Mouse (Mus musculus) neural tube, embryonic 13.5 days (tissue): ENCODE results near the gene Stx11. TPM values are rescaled to one million over a fixed set of nuclear protein-coding genes. Genes with fewer than 3 reads are reported as not detected.

Experiments used
- ATAC-seq: fragments of 200-750 bp; cut with Nextera tagmentation; 2 replicates; pipeline ENCODE4 v1.8.0; 2017; ENCODE audit warnings: low read depth, mild to moderate bottlenecking, moderate TSS enrichment, moderate library complexity
- H3K27ac ChIP-seq: fragments of 300-500 bp; sonication (generic); replicated peaks from 2 replicates; pipeline ENCODE4 v1.5.1; 2015; ENCODE audit warnings: moderate library complexity, mild to moderate bottlenecking, inconsistent platforms
- H3K27me3 ChIP-seq: fragments of 300-500 bp; sonication (generic); 2 replicates; pipeline ENCODE4 v1.6.1; 2015; ENCODE audit warnings: mild to moderate bottlenecking, inconsistent platforms
- H3K36me3 ChIP-seq: fragments of 300-500 bp; sonication (generic); 2 replicates; pipeline ENCODE4 v1.6.1; 2015; ENCODE audit warnings: mild to moderate bottlenecking, inconsistent platforms
- H3K4me1 ChIP-seq: fragments of 300-500 bp; sonication (generic); replicated peaks from 2 replicates; pipeline ENCODE4 v1.6.1; 2015; ENCODE audit warnings: inconsistent platforms
- H3K4me2 ChIP-seq: fragments of 300-500 bp; sonication (generic); 2 replicates; pipeline ENCODE4 v1.6.1; 2015; ENCODE audit warnings: inconsistent platforms, mild to moderate bottlenecking, moderate library complexity
- H3K4me3 ChIP-seq: fragments of 300-500 bp; sonication (generic); 2 replicates; pipeline ENCODE4 v1.5.1; 2015; ENCODE audit warnings: mild to moderate bottlenecking, inconsistent platforms
- H3K9ac ChIP-seq: fragments of 300-500 bp; sonication (generic); 2 replicates; pipeline ENCODE4 v1.6.1; 2015; ENCODE audit warnings: moderate library complexity, mild to moderate bottlenecking, inconsistent platforms
- H3K9me3 ChIP-seq: fragments of 300-500 bp; sonication (generic); 2 replicates; pipeline ENCODE4 v1.6.1; 2016; ENCODE audit warnings: inconsistent platforms
- WGBS: fragments of 180-500 bp; shearing (Covaris S2); methylation state at CpG from one replicate; pipeline ENCODE4 v1.1.7; 2015; 5-methylcytosine and 5-hydroxymethylcytosine counted together
- polyA plus RNA-seq: library from polyadenylated mRNA; unstranded; fragments of >200 nt; fragmentation: Nextera tagmentation; extraction: Ambion mirVana; gene quantifications from 2 replicates; pipeline ENCODE4 v1.2.1, GENCODE M21; 2015

Gene Stx11
- polyA plus RNA-seq, 1 experiment from 2014 or later, result 4.4 TPM

DNA sequence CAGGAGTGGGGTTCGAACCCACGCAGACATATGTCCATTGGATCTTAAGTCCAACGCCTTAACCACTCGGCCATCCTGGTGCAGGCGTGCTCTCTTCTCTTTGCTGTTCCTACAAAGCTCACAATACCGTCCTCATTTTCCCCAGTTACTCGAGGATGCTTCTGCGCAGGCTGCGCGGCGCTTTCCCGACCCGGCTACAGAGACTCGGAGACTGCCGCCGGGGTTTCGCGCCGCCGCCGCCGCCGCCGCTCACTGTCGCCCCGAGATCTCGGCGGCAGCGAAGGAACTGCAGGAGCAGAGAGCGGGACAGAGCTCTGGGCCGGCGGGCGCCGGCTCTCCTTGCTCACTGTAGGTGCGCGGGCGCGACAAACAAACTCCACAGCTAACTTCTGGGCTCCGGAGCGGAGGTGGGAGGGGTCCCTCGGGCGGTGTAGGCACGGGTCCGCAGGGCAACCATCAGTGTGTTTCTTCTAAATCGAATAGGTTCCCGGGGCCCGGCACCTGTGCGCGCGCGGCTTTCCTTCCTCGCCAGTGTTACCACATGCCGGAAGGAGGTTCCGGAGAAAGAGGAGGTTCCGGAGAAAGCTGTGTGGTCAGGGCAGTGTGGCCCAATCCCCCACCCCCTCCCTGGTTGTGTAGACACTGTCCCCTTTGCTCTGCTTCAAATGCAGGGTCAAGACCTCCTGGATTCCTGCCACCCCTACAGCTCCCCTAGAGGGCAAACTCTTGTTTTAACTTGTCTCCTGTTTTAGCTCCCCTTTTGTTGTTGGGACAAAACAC lies 41.3 kb downstream of the Stx11 start:
- H3K9ac ChIP-seq, result peak overlapping the region; percentile 71
- H3K4me1 ChIP-seq, result peaks cover 8% of the 10 kb centered on the region
- no peaks in the 10 kb centered on the region for H3K9me3 ChIP-seq
- peak; percentile 96 for ATAC-seq
- no peaks in the 10 kb centered on the region for H3K27me3 ChIP-seq
- H3K4me3 ChIP-seq, result peak overlapping the region; percentile 72
- no peaks in the 10 kb centered on the region for H3K36me3 ChIP-seq
- H3K4me2 ChIP-seq, result peak overlapping the region; percentile 64
- under 1% methylated on average over 55 of the region's 55 CpGs for WGBS
- peak overlapping the region; percentile 86 for H3K27ac ChIP-seq

- Histone ChIP-seq H3K4me2 (peak overlapping the region; percentile 64), H3K9me3 (no peaks in the 10 kb centered on the region), H3K9ac (peak overlapping the region; percentile 71), H3K4me1 (peaks cover 8% of the 10 kb centered on the region), H3K27me3 (no peaks in the 10 kb centered on the region), H3K4me3 (peak overlapping the region; percentile 72), H3K36me3 (no peaks in the 10 kb centered on the region), H3K27ac (peak overlapping the region; percentile 86; the same call in 1 of the 2 replicates)
- ATAC-seq, result peak; percentile 58
- WGBS, result 3% methylated on average over 13 of the region's 13 CpGs
Observed at GRCm38 (mm10) chr10:12922077-12922573, 42.0 kb downstream of the Stx11 start.

GRCm38 (mm10) chr10:12921551-12922040 lies 42.5 kb downstream of the Stx11 start:
- H3K4me2 ChIP-seq, result peak overlapping the region; percentile 64
- H3K36me3 ChIP-seq, result no peaks in the 10 kb centered on the region
- peaks cover 8% of the 10 kb centered on the region for H3K4me1 ChIP-seq
- H3K4me3 ChIP-seq, result peak overlapping the region; percentile 72; the same call in 1 of the 2 replicates
- no peak overlapping the region for H3K9ac ChIP-seq
- H3K27ac ChIP-seq, result no peak overlapping the region
- ATAC-seq, result no peak
- H3K27me3 ChIP-seq, result no peaks in the 10 kb centered on the region
- WGBS, result 56% methylated on average over 11 of the region's 11 CpGs
- H3K9me3 ChIP-seq, result no peaks in the 10 kb centered on the region

DNA sequence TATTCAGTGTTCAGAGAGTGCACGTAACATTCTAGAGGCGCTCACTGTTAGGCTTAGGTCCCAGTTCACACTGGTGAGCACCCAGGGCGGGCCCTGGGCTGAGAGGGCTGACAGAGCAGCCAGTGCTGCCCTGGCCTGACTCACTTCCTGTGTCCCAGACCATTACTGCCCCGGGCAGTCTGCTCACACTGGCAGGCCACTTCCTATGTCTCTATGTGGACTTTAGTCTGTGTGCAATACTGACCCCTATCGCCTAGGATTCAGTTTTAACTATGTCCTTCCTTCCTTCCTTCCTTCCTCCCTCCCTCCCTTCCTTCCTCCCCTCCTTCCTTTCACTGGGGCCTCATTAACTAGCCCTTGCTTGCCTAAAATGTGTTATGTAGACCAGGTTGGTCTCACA lies 44.8 kb downstream of the Stx11 start:
- Histone ChIP-seq H3K27ac (no peak overlapping the region), H3K4me3 (no peak overlapping the region), H3K4me2 (no peak overlapping the region), H3K36me3 (no peaks in the 10 kb centered on the region), H3K27me3 (no peaks in the 10 kb centered on the region), H3K9me3 (no peaks in the 10 kb centered on the region), H3K4me1 (peaks cover 8% of the 10 kb centered on the region), H3K9ac (no peak overlapping the region)
- no peak for ATAC-seq
- 38% methylated on average over 5 of the region's 5 CpGs for WGBS

DNA sequence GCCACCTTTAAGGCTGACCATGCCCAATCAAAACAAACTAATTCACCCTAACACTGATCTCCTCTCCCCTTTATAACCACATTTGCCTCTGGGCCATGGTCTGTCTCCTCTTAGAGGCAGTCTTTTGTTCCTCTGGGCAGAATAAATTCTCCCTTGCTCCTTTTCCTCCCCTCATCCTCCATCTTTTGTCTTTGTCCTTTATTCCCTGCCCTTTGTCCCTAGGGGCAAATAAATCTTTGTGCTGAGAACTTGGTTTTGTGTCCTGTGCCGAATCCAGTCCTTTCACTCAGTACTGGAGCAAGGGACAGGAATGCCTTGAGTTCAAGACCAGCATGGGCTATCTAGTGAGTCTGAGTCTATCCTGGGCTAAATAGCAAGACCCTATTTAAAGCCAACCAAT lies 46.5 kb downstream of the Stx11 start:
- Histone ChIP-seq H3K27me3 (no peaks in the 10 kb centered on the region), H3K9me3 (no peaks in the 10 kb centered on the region), H3K4me1 (no peaks in the 10 kb centered on the region), H3K27ac (no peak overlapping the region), H3K4me3 (no peak overlapping the region), H3K36me3 (no peaks in the 10 kb centered on the region), H3K4me2 (no peak overlapping the region), H3K9ac (no peak overlapping the region)
- ATAC-seq, result no peak
- WGBS, result 17% methylated on average over 1 of the region's 1 CpGs

DNA sequence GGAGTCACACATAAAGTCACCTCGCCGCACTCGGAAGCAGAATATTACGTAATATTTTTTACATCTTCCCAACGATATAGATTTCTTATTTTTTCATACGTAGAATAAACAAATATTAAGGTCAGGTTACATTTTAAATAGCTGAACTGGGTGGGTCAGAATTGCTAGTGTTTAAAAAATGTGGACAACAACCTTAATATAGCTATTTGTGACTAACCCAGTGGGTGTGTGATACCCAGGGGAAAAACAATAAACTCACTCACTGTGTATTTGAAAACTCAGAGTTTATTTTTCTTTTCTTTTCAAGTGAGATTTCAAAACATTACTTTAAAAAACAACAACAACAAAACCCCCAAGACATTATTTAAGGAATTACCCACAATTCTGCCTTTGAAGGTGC lies 47.7 kb downstream of the Stx11 start:
- no peak overlapping the region for H3K4me3 ChIP-seq
- H3K36me3 ChIP-seq, result no peaks in the 10 kb centered on the region
- H3K27ac ChIP-seq, result no peak overlapping the region
- H3K9me3 ChIP-seq, result no peaks in the 10 kb centered on the region
- H3K4me2 ChIP-seq, result no peak overlapping the region
- H3K4me1 ChIP-seq, result no peaks in the 10 kb centered on the region
- WGBS, result 93% methylated on average over 6 of the region's 6 CpGs
- no peak for ATAC-seq
- no peak overlapping the region for H3K9ac ChIP-seq
- H3K27me3 ChIP-seq, result no peaks in the 10 kb centered on the region

DNA sequence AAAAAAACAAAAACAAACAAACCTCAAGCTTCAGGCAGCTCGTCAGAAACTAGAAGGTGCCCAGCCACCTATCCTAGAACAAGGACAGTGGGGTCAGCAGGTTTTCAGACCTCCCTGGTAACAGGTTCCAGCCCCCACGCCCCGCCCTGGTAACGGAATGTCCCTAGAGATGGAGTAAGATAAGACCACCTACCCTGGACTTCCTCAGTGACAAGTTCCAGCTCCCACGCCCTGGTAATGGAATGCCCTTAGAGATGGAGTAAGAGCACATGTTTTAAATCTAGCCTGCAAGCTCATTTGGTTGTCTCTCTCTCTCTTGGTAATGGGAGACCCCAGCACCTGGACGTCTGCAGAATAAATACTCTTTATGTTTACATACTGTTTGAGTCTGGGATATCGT lies 48.3 kb downstream of the Stx11 start:
- WGBS, result 74% methylated on average over 7 of the region's 7 CpGs
- ATAC-seq, result no peak
- H3K4me1 ChIP-seq, result no peaks in the 10 kb centered on the region
- no peak overlapping the region for H3K4me3 ChIP-seq
- H3K9ac ChIP-seq, result no peak overlapping the region
- no peaks in the 10 kb centered on the region for H3K36me3 ChIP-seq
- no peak overlapping the region for H3K4me2 ChIP-seq
- no peaks in the 10 kb centered on the region for H3K9me3 ChIP-seq
- H3K27me3 ChIP-seq, result no peaks in the 10 kb centered on the region
- no peak overlapping the region for H3K27ac ChIP-seq

GRCm38 (mm10) chr10:12914203-12914602 lies 49.9 kb downstream of the Stx11 start:
- Histone ChIP-seq H3K27me3 (no peaks in the 10 kb centered on the region), H3K4me2 (no peak overlapping the region), H3K4me3 (no peak overlapping the region), H3K9ac (no peak overlapping the region), H3K27ac (no peak overlapping the region), H3K9me3 (no peaks in the 10 kb centered on the region), H3K4me1 (no peaks in the 10 kb centered on the region), H3K36me3 (no peaks in the 10 kb centered on the region)
- ATAC-seq, result no peak
- 100% methylated on average over 1 of the region's 1 CpGs for WGBS

DNA sequence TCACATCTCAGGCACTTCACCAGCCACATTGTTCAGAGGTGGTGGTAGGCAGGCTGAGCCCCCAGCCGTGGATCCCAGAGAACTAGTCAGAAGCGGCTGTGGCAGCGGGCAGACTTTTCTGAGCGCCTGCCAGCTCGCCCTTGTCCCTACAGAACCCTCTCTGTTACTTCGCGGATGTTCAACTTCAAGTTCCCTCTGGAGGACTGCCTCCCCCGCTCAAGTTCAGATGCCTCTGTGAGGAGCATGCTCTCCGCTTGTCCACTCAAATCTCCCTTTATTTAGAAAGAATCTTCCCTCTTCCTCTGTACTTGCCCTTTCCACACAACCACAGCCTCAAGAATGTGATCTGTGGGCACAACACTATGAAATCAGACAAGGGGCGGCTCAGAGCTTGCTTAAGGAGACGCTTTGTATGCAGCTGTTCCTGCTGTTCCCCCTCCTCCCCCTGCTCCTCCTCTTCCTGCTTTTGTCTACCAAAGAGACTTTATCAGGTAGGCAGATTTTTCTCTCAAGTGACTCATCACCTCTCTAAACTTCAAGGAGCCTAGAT lies 52.0 kb downstream of the Stx11 start:
- Histone ChIP-seq H3K9ac (no peak overlapping the region), H3K4me3 (no peak overlapping the region), H3K27ac (peak overlapping the region; percentile 56), H3K4me2 (peak overlapping the region; percentile 13; the same call in 1 of the 2 replicates), H3K9me3 (no peaks in the 10 kb centered on the region), H3K27me3 (no peaks in the 10 kb centered on the region), H3K36me3 (no peaks in the 10 kb centered on the region), H3K4me1 (no peaks in the 10 kb centered on the region)
- 55% methylated on average over 11 of the region's 11 CpGs for WGBS
- ATAC-seq, result peak; percentile 59; the same call in 1 of the 2 replicates

DNA sequence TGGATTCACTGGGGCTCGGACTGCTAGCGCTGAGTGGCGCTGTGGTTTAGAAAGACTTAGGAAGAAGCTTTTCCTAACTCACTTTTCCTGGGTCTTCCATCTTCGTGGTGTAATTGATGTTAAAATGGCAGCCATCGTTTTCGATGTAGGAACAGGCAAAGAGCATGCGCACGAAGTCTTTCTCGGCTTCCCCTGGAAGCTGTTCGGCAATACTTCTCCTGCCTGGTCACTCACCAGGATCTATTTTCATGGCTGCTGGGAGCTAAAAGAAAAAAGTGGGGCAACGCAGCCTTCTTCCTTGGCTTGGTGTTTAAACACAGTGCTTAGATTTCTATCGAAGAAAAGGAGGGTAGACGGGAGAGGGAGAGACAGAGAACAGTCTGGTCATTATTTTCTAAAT lies 52.6 kb downstream of the Stx11 start:
- 86% methylated on average over 13 of the region's 13 CpGs for WGBS
- H3K4me2 ChIP-seq, result peak overlapping the region; percentile 13; the same call in 1 of the 2 replicates
- peak overlapping the region; percentile 56 for H3K27ac ChIP-seq

DNA sequence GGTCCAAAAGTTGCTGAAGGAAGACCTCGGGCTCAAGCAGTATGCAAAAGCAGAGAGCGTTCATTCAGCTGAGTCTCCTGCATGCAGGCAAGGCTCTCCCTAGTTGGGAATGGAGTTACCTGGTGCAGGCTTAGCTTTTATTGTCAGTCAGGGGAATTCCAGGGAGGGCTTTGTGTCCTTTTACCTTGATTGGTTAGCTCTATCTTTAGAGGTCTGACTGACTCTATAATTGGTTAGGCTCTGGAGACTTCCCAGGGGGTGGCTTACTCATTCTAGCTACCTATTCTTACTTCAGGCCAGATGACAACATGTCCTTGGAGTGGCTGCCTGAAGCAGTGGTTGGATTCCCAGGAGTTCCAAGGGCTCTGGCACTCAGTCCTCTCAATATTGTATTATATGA lies 54.2 kb downstream of the Stx11 start:
- no peaks in the 10 kb centered on the region for H3K27me3 ChIP-seq
- no peak overlapping the region for H3K4me2 ChIP-seq
- WGBS, result 90% methylated on average over 2 of the region's 2 CpGs
- H3K4me3 ChIP-seq, result no peak overlapping the region
- no peak overlapping the region for H3K27ac ChIP-seq
- H3K36me3 ChIP-seq, result no peaks in the 10 kb centered on the region
- no peaks in the 10 kb centered on the region for H3K9me3 ChIP-seq
- ATAC-seq, result no peak
- no peaks in the 10 kb centered on the region for H3K4me1 ChIP-seq
- no peak overlapping the region for H3K9ac ChIP-seq

More for the DNA sequence above, 52.6 kb downstream of the Stx11 start:
- Histone ChIP-seq H3K4me1 (no peaks in the 10 kb centered on the region), H3K4me3 (no peak overlapping the region), H3K9me3 (no peaks in the 10 kb centered on the region), H3K36me3 (no peaks in the 10 kb centered on the region), H3K27me3 (no peaks in the 10 kb centered on the region), H3K9ac (no peak overlapping the region)
- no peak for ATAC-seq

- ATAC-seq, result no peak
- Histone ChIP-seq H3K36me3 (no peaks in the 10 kb centered on the region), H3K27ac (no peak overlapping the region), H3K27me3 (no peaks in the 10 kb centered on the region), H3K9me3 (no peaks in the 10 kb centered on the region), H3K4me3 (no peak overlapping the region), H3K4me1 (no peaks in the 10 kb centered on the region), H3K4me2 (no peak overlapping the region), H3K9ac (no peak overlapping the region)
- 48% methylated on average over 1 of the region's 1 CpGs for WGBS
Observed at GRCm38 (mm10) chr10:12909179-12909578, 54.9 kb downstream of the Stx11 start.
